Mouse (Mus musculus) layer of hippocampus, adult 2 months (tissue): ENCODE results near the gene Cbx3. TPM values are rescaled to one million over a fixed set of nuclear protein-coding genes. Genes with fewer than 3 reads are reported as not detected.

Experiments used
- DNase-seq, 2 experiments: peaks; one replicate each; pipeline ENCODE4 v3.0.0; 2022; ENCODE audit warnings: low spot score in 2 of 2
- H3K27ac ChIP-seq: fragments of 200-600 bp; 2 replicates; pipeline ENCODE4 v1.8.1; 2022
- H3K4me3 ChIP-seq: fragments of 200-600 bp; 2 replicates; pipeline ENCODE4 v1.8.1; 2022; ENCODE audit warnings: mild to moderate bottlenecking
- CTCF ChIP-seq: fragments of 200-600 bp; conservative IDR thresholded peaks from 2 replicates; pipeline ENCODE4 v1.8.1; 2022; ENCODE audit warnings: antibody characterized with exemption, mild to moderate bottlenecking, moderate library complexity
- total RNA-seq, 2 experiments: library from RNA; stranded (reverse); gene quantifications; 2 replicates each; pipeline ENCODE4 v1.2.3; 2021

The Cbx3 gene
- total RNA-seq, 2 experiments from 2014 or later: 139 to 149 TPM

- no peak overlapping the region for H3K27ac ChIP-seq
- DNase-seq: no peak
- TF ChIP-seq CTCF: no peak
- H3K4me3 ChIP-seq: no peak overlapping the region
These were observed 12.9 kb upstream of the Cbx3 start for GRCm38 (mm10) chr6:51457283-51457682.

DNA sequence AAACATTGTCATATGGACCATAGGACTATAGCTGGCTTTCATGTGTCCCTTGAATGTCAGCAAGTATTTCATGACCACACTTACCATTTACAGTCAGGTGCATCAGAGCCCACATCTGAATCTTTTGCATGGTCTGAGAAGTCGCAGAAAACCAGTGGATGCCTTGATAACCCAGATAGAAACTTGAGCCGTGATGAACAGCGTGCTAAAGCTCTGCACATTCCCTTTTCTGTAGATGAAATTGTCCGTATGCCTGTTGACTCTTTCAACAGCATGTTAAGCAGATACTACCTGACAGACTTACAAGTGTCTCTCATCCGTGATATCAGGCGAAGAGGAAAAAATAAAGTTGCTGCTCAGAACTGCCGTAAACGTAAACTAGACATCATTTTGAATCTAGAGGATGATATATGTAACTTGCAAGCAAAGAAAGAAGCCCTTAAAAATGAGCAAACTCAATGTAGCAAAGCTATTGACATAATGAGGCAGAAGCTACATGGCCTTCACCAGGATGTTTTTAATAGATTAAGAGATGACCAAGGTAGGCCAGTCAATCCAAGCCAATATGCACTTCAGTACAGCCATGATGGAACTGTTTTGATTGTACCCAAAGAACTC lies 12.3 kb upstream of the Cbx3 start:
- H3K4me3 ChIP-seq: no peak overlapping the region
- TF ChIP-seq CTCF: no peak
- no peak overlapping the region for H3K27ac ChIP-seq
- DNase-seq: no peak

DNA sequence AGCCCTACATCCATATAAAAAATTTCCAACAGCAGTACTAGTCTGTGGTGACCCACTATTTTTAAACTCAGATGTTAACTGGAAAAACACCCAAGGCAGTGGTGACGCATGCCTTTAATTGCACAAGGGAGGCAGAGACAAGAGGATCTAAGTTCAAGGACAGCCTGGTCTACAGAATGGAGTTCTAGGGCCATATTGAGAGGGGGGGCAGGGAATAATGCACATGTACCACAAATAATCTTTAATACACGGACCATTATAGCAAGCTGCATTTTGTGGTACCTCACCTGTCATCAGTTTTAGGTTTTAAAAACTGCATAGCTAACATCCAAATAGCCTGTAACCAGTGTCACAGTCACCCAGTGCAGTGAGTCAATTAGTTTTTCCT lies 11.2 kb upstream of the Cbx3 start:
- DNase-seq: no peak
- no peak overlapping the region for H3K4me3 ChIP-seq
- H3K27ac ChIP-seq: no peak overlapping the region
- no peak for TF ChIP-seq CTCF

DNA sequence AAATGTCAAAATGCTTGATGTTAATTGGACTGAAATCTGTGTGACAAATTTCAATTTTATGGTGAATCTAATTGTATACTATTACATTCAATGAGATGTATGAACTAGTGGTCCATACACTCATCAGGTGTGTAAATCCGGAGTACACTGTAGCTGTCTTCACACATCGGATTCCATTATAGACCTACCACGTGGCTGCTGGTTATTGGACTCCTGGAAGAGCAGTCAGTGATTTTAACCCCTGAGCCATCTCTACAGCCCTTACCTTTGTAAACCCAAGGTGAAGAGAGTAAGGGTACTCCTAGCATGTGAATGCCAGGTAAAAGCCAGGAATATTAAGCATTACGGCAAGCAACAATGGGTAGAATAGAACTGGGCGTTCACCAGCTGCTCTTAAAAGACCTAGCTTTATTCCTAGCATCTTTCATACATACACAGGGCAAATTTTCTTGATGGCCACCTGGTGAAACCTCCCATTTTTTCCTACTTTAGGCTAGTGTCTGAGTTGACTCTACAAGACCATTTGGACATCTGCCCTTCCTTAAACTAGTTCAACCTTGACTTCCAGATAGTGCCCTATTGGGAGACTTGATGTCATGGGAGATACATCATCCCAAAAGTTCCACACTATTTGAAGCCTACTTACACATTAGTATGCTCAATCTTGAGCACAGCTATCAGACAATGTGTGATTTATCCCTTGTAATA lies 10.7 kb upstream of the Cbx3 start:
- no peak for DNase-seq

DNA sequence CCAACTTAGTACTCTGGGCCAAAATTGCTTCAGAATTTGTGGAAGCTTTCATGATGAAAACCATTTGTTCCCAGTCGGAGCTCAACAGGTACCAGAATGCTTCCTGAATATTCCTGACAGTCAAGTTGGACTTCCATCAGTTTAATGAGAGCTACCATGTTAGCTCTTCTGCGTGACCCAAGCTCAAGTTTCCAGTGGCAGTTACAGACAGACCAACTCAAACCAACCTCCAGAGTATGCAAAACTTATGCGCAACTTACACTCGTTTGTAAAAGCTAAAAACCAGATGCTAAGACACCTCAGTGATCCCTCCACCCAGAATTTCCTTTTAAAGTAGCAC lies 10.2 kb upstream of the Cbx3 start:
- no peak for TF ChIP-seq CTCF
- Histone ChIP-seq H3K4me3 (no peak overlapping the region), H3K27ac (no peak overlapping the region)
- DNase-seq: no peak

More for the DNA sequence above, 10.7 kb upstream of the Cbx3 start:
- no peak overlapping the region for H3K4me3 ChIP-seq
- H3K27ac ChIP-seq: no peak overlapping the region
- no peak for TF ChIP-seq CTCF

GRCm38 (mm10) chr6:51460363-51460762 lies 9.8 kb upstream of the Cbx3 start:
- no peak for DNase-seq
- no peak overlapping the region for H3K27ac ChIP-seq
- H3K4me3 ChIP-seq: no peak overlapping the region
- TF ChIP-seq CTCF: no peak

DNA sequence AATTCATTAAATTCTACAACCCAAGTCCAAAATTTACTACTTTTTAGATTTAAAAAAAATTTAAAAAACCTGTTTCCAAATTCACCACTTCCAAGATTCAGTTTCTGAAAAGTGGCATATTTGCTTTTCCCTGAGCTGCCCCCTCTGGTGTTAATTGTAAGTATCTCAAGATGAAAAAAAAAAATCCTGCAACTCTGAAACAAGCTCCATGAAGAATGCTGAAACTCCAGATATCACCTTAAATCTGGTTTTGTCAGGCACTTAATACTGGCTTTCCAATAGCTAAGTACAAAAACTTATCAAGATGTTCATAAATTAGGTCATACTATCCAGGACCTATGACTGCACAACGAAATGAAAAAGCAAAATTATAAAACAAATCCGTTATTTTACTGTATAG lies 2.5 kb upstream of the Cbx3 start:
- TF ChIP-seq CTCF: peak; percentile 79
- peak overlapping the region; percentile 98 for H3K4me3 ChIP-seq
- peak overlapping the region; percentile 99; the same call in 1 of the 2 replicates for H3K27ac ChIP-seq
- no peak for DNase-seq

DNA sequence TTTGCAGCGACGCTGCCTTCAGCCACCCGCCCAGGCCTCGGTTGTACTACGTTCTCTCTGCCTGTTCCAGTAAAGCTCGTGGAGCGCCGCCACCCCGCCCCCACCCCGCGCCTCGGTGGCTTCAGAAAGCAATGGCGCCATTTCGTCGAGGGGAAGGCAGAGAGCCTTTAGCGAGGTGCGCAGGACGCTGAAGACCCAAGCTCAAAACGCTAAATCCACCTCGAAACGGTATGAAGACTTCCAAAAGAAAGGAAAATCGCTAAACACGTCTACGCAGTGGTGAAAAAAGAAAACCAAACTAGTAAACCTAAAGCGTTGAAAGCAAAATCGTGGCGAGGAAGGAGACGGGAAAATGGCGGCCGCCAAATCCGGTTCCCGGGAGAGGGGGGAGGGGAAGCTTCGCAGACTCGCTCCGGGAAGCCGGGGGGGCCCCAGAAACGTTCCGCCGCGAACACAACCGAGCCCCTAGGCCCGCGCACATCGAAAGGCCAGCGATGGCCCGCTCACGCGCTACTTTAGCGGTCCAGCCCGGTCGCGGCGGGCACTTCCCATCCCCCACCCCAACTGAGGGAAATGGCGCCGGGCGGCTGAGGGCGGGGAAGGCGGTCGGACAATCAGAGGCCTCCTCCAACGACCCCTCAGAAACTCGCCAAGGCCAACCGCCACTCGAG lies 1.1 kb upstream of the Cbx3 start:
- Histone ChIP-seq H3K27ac (peak overlapping the region; percentile 99), H3K4me3 (peak overlapping the region; percentile 98)
- DNase-seq: peak; percentile 37 to 70
- TF ChIP-seq CTCF: no peak

DNA sequence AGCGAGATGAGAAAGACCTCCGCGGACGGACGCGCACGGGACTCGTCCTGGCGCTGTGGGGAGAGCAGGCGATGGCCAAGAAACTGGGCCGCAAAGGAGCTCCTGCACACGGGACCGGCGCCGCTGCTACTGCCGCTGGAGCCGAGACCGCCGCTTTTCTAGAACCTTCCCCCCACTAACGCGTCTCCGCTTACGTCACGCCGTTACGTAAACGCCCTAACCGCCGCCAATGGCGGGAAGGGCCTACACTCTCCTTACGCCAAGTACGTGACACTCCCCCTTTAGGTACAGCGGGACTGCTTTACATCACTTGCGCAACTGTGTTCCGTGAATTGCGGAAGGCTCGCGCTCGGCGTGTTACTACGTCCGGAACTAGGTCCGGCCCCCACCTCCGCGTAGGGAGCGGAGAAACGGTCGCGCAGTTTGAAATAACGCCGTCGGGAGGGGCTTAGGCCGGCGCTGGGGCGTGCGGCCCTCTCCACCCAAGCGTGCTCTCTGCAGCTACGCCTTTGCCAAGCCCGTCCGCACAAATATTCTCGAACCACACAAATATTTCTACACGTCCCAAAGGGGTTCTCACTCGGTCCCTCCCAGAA lies 347 bp upstream of the Cbx3 start, which contains the start of gene Hnrnpa2b1:
Gene Hnrnpa2b1, minus strand, starts transcription at position 180 of the 596 bp plus-strand sequence.
- DNase-seq: peak; percentile 96 to 98
- H3K27ac ChIP-seq: peak within 1 kb of the TSS; percentile 99
- peak within 1 kb of the TSS; percentile 98 for H3K4me3 ChIP-seq
- TF ChIP-seq CTCF: no peak

DNA sequence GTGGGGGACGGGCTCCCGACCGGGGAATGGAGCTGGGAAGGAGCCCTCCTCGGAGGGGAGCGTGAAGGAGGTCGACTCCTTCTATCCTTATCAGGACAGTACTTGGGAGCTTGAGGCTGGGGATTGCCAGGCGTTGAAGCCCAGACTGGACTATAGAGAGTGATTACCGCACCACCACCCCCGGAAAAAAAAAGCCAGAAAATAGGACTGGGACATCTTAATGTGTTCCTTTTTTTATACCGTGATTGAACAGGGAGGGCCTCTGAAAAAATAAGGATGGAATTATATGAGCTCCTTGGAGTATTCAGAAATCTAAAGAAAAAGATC lies 982 bp downstream of the Cbx3 start:
- H3K27ac ChIP-seq: peak overlapping the region; percentile 99
- no peak for TF ChIP-seq CTCF
- H3K4me3 ChIP-seq: peak overlapping the region; percentile 98
- no peak for DNase-seq

DNA sequence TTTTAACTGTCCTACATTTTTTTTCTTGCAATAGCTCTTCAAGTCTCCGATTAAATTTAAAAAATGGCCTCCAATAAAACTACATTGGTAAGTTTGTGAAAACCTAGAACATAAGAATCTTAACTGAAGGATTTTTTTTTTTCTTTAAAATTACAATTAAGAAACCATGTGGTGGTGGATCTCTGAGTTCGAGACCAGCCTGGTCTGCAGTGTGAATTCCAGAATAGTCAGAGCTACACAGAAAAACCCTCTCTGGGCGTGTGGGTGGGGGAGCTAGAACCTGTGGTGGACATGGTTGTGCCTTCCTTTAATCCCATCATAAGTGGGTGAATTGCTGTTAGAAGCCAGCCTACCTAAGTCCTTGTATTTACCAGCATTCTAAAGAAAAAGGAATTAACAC lies 1.6 kb downstream of the Cbx3 start:
- TF ChIP-seq CTCF: no peak
- Histone ChIP-seq H3K27ac (peak overlapping the region; percentile 99), H3K4me3 (peak overlapping the region; percentile 98)
- DNase-seq: no peak

- TF ChIP-seq CTCF: no peak
- Histone ChIP-seq H3K27ac (peak overlapping the region; percentile 99; the same call in 1 of the 2 replicates), H3K4me3 (peak overlapping the region; percentile 98; the same call in 1 of the 2 replicates)
- DNase-seq: no peak
These were observed 2.1 kb downstream of the Cbx3 start for GRCm38 (mm10) chr6:51472213-51472612.

DNA sequence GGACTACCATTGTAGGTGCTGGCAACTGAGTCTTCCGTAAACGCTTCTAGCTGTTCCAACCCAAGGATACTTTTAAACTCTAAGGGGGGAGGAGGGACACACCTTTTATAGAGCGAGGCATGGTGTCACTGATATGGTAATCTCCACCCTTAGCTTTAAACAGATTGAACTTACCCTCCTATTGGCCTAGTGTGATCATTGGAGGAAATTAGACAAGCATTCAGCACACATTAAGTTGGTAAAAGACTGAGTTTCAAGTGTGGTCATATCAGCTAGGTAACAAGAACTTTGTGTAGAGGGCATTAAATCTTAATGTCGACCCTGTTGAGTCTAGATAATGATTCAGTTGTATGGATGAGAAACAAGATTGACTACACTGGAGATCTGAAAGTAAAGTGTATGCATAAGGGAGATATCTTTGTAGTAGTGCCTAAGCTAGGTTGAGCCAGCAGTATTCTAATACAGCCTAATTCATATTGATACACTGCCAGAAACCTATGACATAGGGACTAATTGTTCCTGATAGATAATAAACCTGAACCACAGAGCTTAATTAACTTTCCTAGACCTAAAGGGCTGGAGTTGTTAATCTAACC lies 9.1 kb downstream of the Cbx3 start:
- no peak overlapping the region for H3K27ac ChIP-seq
- DNase-seq: no peak
- H3K4me3 ChIP-seq: no peak overlapping the region
- no peak for TF ChIP-seq CTCF
